Mouse (Mus musculus) embryo, embryonic 10.5 days (tissue): ENCODE data around the gene Rpl23a.
"Not testable (repeated sequence)": the region's sequence is repeated elsewhere in the genome, so short reads cannot be mapped to it uniquely, and the experiment has no call there.

Experiments used
- DNase-seq: peaks from one replicate; pipeline ENCODE4 v3.0.0-alpha.2; 2015; ENCODE audit warnings: low spot score

Rpl23a gene

GRCm38 (mm10) chr11:78184702-78185101 is 1.3 kb upstream of the Rpl23a start:
- not testable (repeated sequence) for DNase-seq

GRCm38 (mm10) chr11:78183884-78184514 is 615 bp upstream of the Rpl23a start:
- no peak for DNase-seq

- DNase-seq = no peak
Measured at GRCm38 (mm10) chr11:78182450-78182849, 934 bp downstream of the Rpl23a start.

GRCm38 (mm10) chr11:78181830-78182357 is 1.5 kb downstream of the Rpl23a start:
- no peak for DNase-seq

- peak; percentile 19 for DNase-seq
Measured at GRCm38 (mm10) chr11:78180081-78180761, 3.2 kb downstream of the Rpl23a start.

- peak; percentile 48 for DNase-seq
Measured at GRCm38 (mm10) chr11:78179438-78179999, 3.9 kb downstream of the Rpl23a start.

- DNase-seq = peak; percentile 75
Measured at GRCm38 (mm10) chr11:78178859-78179437, 4.4 kb downstream of the Rpl23a start.

- peak; percentile 98 for DNase-seq
Measured at GRCm38 (mm10) chr11:78177903-78178858, 5.2 kb downstream of the Rpl23a start.

- DNase-seq = peak; percentile 66
Measured at GRCm38 (mm10) chr11:78177437-78177836, 5.9 kb downstream of the Rpl23a start.

GRCm38 (mm10) chr11:78176905-78177331 is 6.5 kb downstream of the Rpl23a start:
- DNase-seq = no peak

- DNase-seq = peak; percentile 97
Measured at GRCm38 (mm10) chr11:78176402-78176862, 7.0 kb downstream of the Rpl23a start, which contains the start of the genes Nek8 and Tlcd1. Gene Nek8, minus strand, starts transcription at chr11:78176675. Gene Tlcd1, plus strand, starts transcription at chr11:78176711.

- DNase-seq = no peak
Measured at GRCm38 (mm10) chr11:78175771-78176401, 7.5 kb downstream of the Rpl23a start.

GRCm38 (mm10) chr11:78174506-78174905 is 8.9 kb downstream of the Rpl23a start:
- no peak for DNase-seq

GRCm38 (mm10) chr11:78172748-78173383 is 10.5 kb downstream of the Rpl23a start:
- no peak for DNase-seq

GRCm38 (mm10) chr11:78172034-78172747 is 11.2 kb downstream of the Rpl23a start:
- peak; percentile 48 for DNase-seq

- DNase-seq = no peak
Measured at GRCm38 (mm10) chr11:78171328-78171727, 12.1 kb downstream of the Rpl23a start.

- no peak for DNase-seq
Measured at GRCm38 (mm10) chr11:78170306-78170705, 13.1 kb downstream of the Rpl23a start.

- no peak for DNase-seq
Measured at GRCm38 (mm10) chr11:78168541-78169468, 14.6 kb downstream of the Rpl23a start.
